8 mouse cellular contexts compared by ENCODE assay signal in genomic region chr15:82016101-82016808, GRCm38 (mm10). TPM values are rescaled to one million over a fixed set of nuclear protein-coding genes. Genes with fewer than 3 reads are reported as not detected.
DNase-seq lines count a peak whose midpoint lies in the region; ATAC-seq and TF ChIP-seq lines count a peak whose summit lies in the region.

No protein-coding gene starts in this region.

- TF ChIP-seq EP300 in MEL (IDR thresholded peaks at IDR 0.05; ENCODE audit: low read depth in 1 of 2, low read length in 2 of 2) = no peak

- peaks cover 41% of the 10 kb centered on the region for H3K79me2 ChIP-seq in MEL (ENCODE audit: control insufficient read depth, insufficient read depth, low read length, poor library complexity)

- H3K27ac ChIP-seq in MEL (ENCODE audit: control insufficient read depth, low read depth, low read length) = peak overlapping the region; percentile 59
- H3K27ac ChIP-seq in cerebellum, adult 2 months (ENCODE audit: insufficient read depth, low read length) = peak overlapping the region; percentile 70; the same call in 1 of the 2 replicates
- H3K27ac ChIP-seq in forebrain, postnatal 0 days (ENCODE audit: low read depth, low read length) = peak overlapping the region; percentile 79
- H3K27ac ChIP-seq in lung, embryonic 16.5 days (ENCODE audit: low read length) = peak overlapping the region; percentile 57

- peak in 1 of 3 experiments; percentile 1; a peak in 1 of 6 replicates for TF ChIP-seq CTCF in MEL (IDR thresholded peaks at IDR 0.05 in 2 of 3, conservative IDR thresholded peaks at IDR 0.05 in 1 of 3; ENCODE audit: control insufficient read depth in 1 of 3, insufficient read depth in 1 of 3, low read depth in 2 of 3, low read length in 3 of 3, poor library complexity in 1 of 3, severe bottlenecking in 1 of 3)
- TF ChIP-seq CTCF in cerebellum, adult 2 months (IDR thresholded peaks at IDR 0.05; ENCODE audit: borderline replicate concordance, insufficient read depth, low read depth, low read length) = no peak; the same call in 1 of the 2 replicates
- peak; percentile 44 for TF ChIP-seq CTCF in forebrain, postnatal 0 days (IDR thresholded peaks at IDR 0.05; ENCODE audit: low read depth)

- TF ChIP-seq RAD21 in MEL (IDR thresholded peaks at IDR 0.05; ENCODE audit: low read depth, low read length) = no peak

- no peaks in the 10 kb centered on the region for H3K9me3 ChIP-seq in MEL (replicated peaks; ENCODE audit: insufficient read depth, low read length)
- H3K9me3 ChIP-seq in forebrain, postnatal 0 days (ENCODE audit: low read length) = no peaks in the 10 kb centered on the region
- no peaks in the 10 kb centered on the region for H3K9me3 ChIP-seq in lung, embryonic 16.5 days (ENCODE audit: control insufficient read depth, low read length)

- ATAC-seq in forebrain, postnatal 0 days = peak; percentile 97
- ATAC-seq in hematopoietic stem cell, adult 5-6 weeks (replicated peaks in 1 of 2; ENCODE audit: insufficient read depth in 1 of 2, low FRiP score in 2 of 2, low TSS enrichment in 1 of 2, low read depth in 1 of 2, poor library complexity in 2 of 2, severe bottlenecking in 2 of 2) = peak; percentile 91 to 95
- peak; percentile 98 for ATAC-seq in lung, embryonic 16.5 days (ENCODE audit: low read depth)

- no peaks in the 10 kb centered on the region for H3K27me3 ChIP-seq in MEL (ENCODE audit: control insufficient read depth in 1 of 2, insufficient read depth in 2 of 2, low read length in 2 of 2)
- H3K27me3 ChIP-seq in cerebellum, adult 2 months (ENCODE audit: control insufficient read depth, insufficient read depth, low read length) = no peaks in the 10 kb centered on the region
- H3K27me3 ChIP-seq in forebrain, postnatal 0 days (ENCODE audit: insufficient read depth, low read length) = no peaks in the 10 kb centered on the region
- no peaks in the 10 kb centered on the region for H3K27me3 ChIP-seq in lung, embryonic 16.5 days (ENCODE audit: control insufficient read depth, insufficient read depth, low read depth, low read length)

- peaks cover 8 to 26% of the 10 kb centered on the region in 2 experiments; a peak in 3 of 4 replicates for H3K4me1 ChIP-seq in MEL (ENCODE audit: control insufficient read depth in 1 of 2, insufficient read depth in 2 of 2, low read length in 2 of 2)
- H3K4me1 ChIP-seq in cerebellum, adult 2 months (ENCODE audit: control insufficient read depth, insufficient read depth, low read length) = 0 out of 2 replicates have a peak, but pooled peaks cover 2% of the 10 kb centered on the region
- H3K4me1 ChIP-seq in forebrain, postnatal 0 days (ENCODE audit: insufficient read depth) = peaks cover 10% of the 10 kb centered on the region; the same call in 1 of the 2 replicates
- H3K4me1 ChIP-seq in lung, embryonic 16.5 days (replicated peaks; ENCODE audit: control insufficient read depth, insufficient read depth, low read length) = peaks cover 16% of the 10 kb centered on the region

- peak; percentile 88 to 96 for TF ChIP-seq POLR2A in MEL (IDR thresholded peaks at IDR 0.05; ENCODE audit: control insufficient read depth in 1 of 2, insufficient read depth in 1 of 2, low read depth in 1 of 2, low read length in 2 of 2, poor library complexity in 1 of 2)
- TF ChIP-seq POLR2A in cerebellum, adult 2 months (IDR thresholded peaks at IDR 0.05; ENCODE audit: borderline replicate concordance, insufficient read depth, low read length) = peak; percentile 93

- WGBS in cerebellum, adult 2 months = under 1% methylated on average over 53 of the region's 53 CpGs
- WGBS in forebrain, postnatal 0 days = under 1% methylated on average over 53 of the region's 53 CpGs
- WGBS in lung, embryonic 16.5 days = under 1% methylated on average over 51 of the region's 53 CpGs

- H3K9ac ChIP-seq in MEL (ENCODE audit: control insufficient read depth, low read depth, low read length, poor library complexity, severe bottlenecking) = peak overlapping the region; percentile 88
- peak overlapping the region; percentile 78 for H3K9ac ChIP-seq in forebrain, postnatal 0 days
- peak overlapping the region; percentile 91 for H3K9ac ChIP-seq in lung, embryonic 16.5 days (ENCODE audit: low read length)

- H3K4me2 ChIP-seq in forebrain, postnatal 0 days (ENCODE audit: low read depth) = peak overlapping the region; percentile 87
- peak overlapping the region; percentile 98 for H3K4me2 ChIP-seq in lung, embryonic 16.5 days (ENCODE audit: low read depth, low read length)

- H3K36me3 ChIP-seq in MEL (ENCODE audit: control insufficient read depth in 1 of 2, insufficient read depth in 2 of 2, low read length in 2 of 2) = peaks cover 9 to 31% of the 10 kb centered on the region in 2 experiments
- H3K36me3 ChIP-seq in forebrain, postnatal 0 days (ENCODE audit: insufficient read depth) = peaks cover 5% of the 10 kb centered on the region
- H3K36me3 ChIP-seq in lung, embryonic 16.5 days (ENCODE audit: control insufficient read depth, insufficient read depth, low read length) = peaks cover 4% of the 10 kb centered on the region; the same call in 1 of the 2 replicates

- H3K4me3 ChIP-seq in MEL (ENCODE audit: control insufficient read depth in 1 of 2, insufficient read depth in 1 of 2, low read depth in 2 of 2, low read length in 2 of 2) = peak overlapping the region; percentile 81 to 99
- H3K4me3 ChIP-seq in cerebellum, adult 2 months (replicated peaks; ENCODE audit: insufficient read depth, low read depth, low read length) = peak overlapping the region; percentile 91
- peak overlapping the region; percentile 97 for H3K4me3 ChIP-seq in forebrain, postnatal 0 days (ENCODE audit: low read depth, low read length)
- peak overlapping the region; percentile 98 for H3K4me3 ChIP-seq in lung, embryonic 16.5 days (ENCODE audit: low read length)

- peak; percentile 100 for DNase-seq in MEL (ENCODE audit: low read depth, low spot score)
- DNase-seq in cerebellum, adult 2 months = peak; percentile 99 to 100
- peak; percentile 99 for DNase-seq in forebrain, postnatal 0 days
- DNase-seq in layer of hippocampus, adult 9-10 months (ENCODE audit: low spot score) = peak; percentile 97
- peak; percentile 98 for DNase-seq in ovary, postnatal 10 days (ENCODE audit: low spot score)
- DNase-seq in thymus, postnatal 10 days (ENCODE audit: low spot score in 2 of 2) = peak; percentile 100

TF ChIP-seq in MEL, 35 proteins besides CTCF, POLR2A, EP300 and RAD21 (continues in another document):
- TF ChIP-seq NRF1 (IDR thresholded peaks at IDR 0.05; ENCODE audit: insufficient read depth, low read depth, low read length, poor library complexity, severe bottlenecking) (peak; percentile 70), MYC (IDR thresholded peaks at IDR 0.05; ENCODE audit: low read depth, low read length) (peak; percentile 93), ZNF384 (IDR thresholded peaks at IDR 0.05; ENCODE audit: low read depth, low read length) (no peak), HCFC1 (IDR thresholded peaks at IDR 0.05; ENCODE audit: low read depth, low read length) (peak; percentile 50)

RNA-seq across cellular contexts. Expression of gene Desi1, which starts 17.4 kb away (rescaled TPM):
- total RNA-seq in MEL (2012; rRNA removed) = 22.6 and 26.3 TPM in 2 replicates
- 100 to 1,000 TPM in 1 of 2 experiments, not detected in 1; 116 TPM for polyA plus RNA-seq in MEL (2012; ENCODE audit: insufficient read depth in 1 of 2, insufficient read length in 2 of 2, low read depth in 1 of 2, low replicate concordance in 2 of 2, missing spikeins in 1 of 2)
- 142 and 156 TPM in 2 replicates for polyA plus RNA-seq in cerebellum, adult 2 months (2012; rRNA removed)
- total RNA-seq in forebrain, postnatal 0 days (2014; rRNA removed) = 17.5 and 21.2 TPM in 2 replicates
- 31.8 and 40.1 TPM in 2 replicates for polyA plus RNA-seq in forebrain, postnatal 0 days (2015; fragmentation: Nextera tagmentation; extraction: Ambion mirVana)
- total RNA-seq in hematopoietic stem cell, adult 5-6 weeks (2017) = 8.3 and 10.0 TPM in 2 replicates
- 21.6 and 22.7 TPM in 2 replicates for polyA plus RNA-seq in lung, embryonic 16.5 days (2015; fragmentation: Nextera tagmentation; extraction: Ambion mirVana)

RNA-seq across cellular contexts. Expression of gene Xrcc6, which starts 28.6 kb away (rescaled TPM):
- total RNA-seq in MEL (2012; rRNA removed) = 90.3 and 108 TPM in 2 replicates
- 100 to 1,000 TPM in 1 of 2 experiments, not detected in 1; 108 TPM for polyA plus RNA-seq in MEL (2012; ENCODE audit: insufficient read depth in 1 of 2, insufficient read length in 2 of 2, low read depth in 1 of 2, low replicate concordance in 2 of 2, missing spikeins in 1 of 2)
- 35.9 and 37.9 TPM in 2 replicates for polyA plus RNA-seq in cerebellum, adult 2 months (2012; rRNA removed)
- 28.4 and 34.8 TPM in 2 replicates for total RNA-seq in forebrain, postnatal 0 days (2014; rRNA removed)
- polyA plus RNA-seq in forebrain, postnatal 0 days (2015; fragmentation: Nextera tagmentation; extraction: Ambion mirVana) = 25.6 and 29.5 TPM in 2 replicates
- total RNA-seq in hematopoietic stem cell, adult 5-6 weeks (2017) = 364 and 390 TPM in 2 replicates
- 72.0 and 77.0 TPM in 2 replicates for polyA plus RNA-seq in lung, embryonic 16.5 days (2015; fragmentation: Nextera tagmentation; extraction: Ambion mirVana)

RNA-seq across cellular contexts. Expression of gene Snu13, which starts 31.1 kb away (rescaled TPM):
- 262 and 297 TPM in 2 replicates for total RNA-seq in MEL (2012; rRNA removed)
- 100 to 1,000 TPM; 196 to 375 TPM for polyA plus RNA-seq in MEL (2012; ENCODE audit: insufficient read depth in 1 of 2, insufficient read length in 2 of 2, low read depth in 1 of 2, low replicate concordance in 2 of 2, missing spikeins in 1 of 2)
- 114 and 124 TPM in 2 replicates for polyA plus RNA-seq in cerebellum, adult 2 months (2012; rRNA removed)
- 155 and 174 TPM in 2 replicates for total RNA-seq in forebrain, postnatal 0 days (2014; rRNA removed)
- 283 and 337 TPM in 2 replicates for polyA plus RNA-seq in forebrain, postnatal 0 days (2015; fragmentation: Nextera tagmentation; extraction: Ambion mirVana)
- total RNA-seq in hematopoietic stem cell, adult 5-6 weeks (2017) = 167 and 205 TPM in 2 replicates
- polyA plus RNA-seq in lung, embryonic 16.5 days (2015; fragmentation: Nextera tagmentation; extraction: Ambion mirVana) = 260 and 272 TPM in 2 replicates

RNA-seq across cellular contexts. Expression of gene 1700029P11Rik, which starts 35.9 kb away (rescaled TPM):
- total RNA-seq in MEL (2012; rRNA removed) = not detected in 2 replicates
- under 1 TPM in 1 of 2 experiments, not detected in 1; 0.07 TPM for polyA plus RNA-seq in MEL (2012; ENCODE audit: insufficient read depth in 1 of 2, insufficient read length in 2 of 2, low read depth in 1 of 2, low replicate concordance in 2 of 2, missing spikeins in 1 of 2)
- polyA plus RNA-seq in cerebellum, adult 2 months (2012; rRNA removed) = not detected in 2 replicates
- not detected in 2 replicates for total RNA-seq in forebrain, postnatal 0 days (2014; rRNA removed)
- polyA plus RNA-seq in forebrain, postnatal 0 days (2015; fragmentation: Nextera tagmentation; extraction: Ambion mirVana) = not detected in 2 replicates
- not detected in 2 replicates for total RNA-seq in hematopoietic stem cell, adult 5-6 weeks (2017)
- polyA plus RNA-seq in lung, embryonic 16.5 days (2015; fragmentation: Nextera tagmentation; extraction: Ambion mirVana) = not detected in 2 replicates

RNA-seq across cellular contexts. Expression of gene 4930407I10Rik, which starts 42.7 kb away (rescaled TPM):
- total RNA-seq in MEL (2012; rRNA removed) = not detected in 2 replicates
- not detected for polyA plus RNA-seq in MEL (2012; ENCODE audit: insufficient read depth in 1 of 2, insufficient read length in 2 of 2, low read depth in 1 of 2, low replicate concordance in 2 of 2, missing spikeins in 1 of 2)
- not detected in 2 replicates for polyA plus RNA-seq in cerebellum, adult 2 months (2012; rRNA removed)
- total RNA-seq in forebrain, postnatal 0 days (2014; rRNA removed) = not detected in 2 replicates
- polyA plus RNA-seq in forebrain, postnatal 0 days (2015; fragmentation: Nextera tagmentation; extraction: Ambion mirVana) = not detected in 2 replicates
- not detected in 2 replicates for total RNA-seq in hematopoietic stem cell, adult 5-6 weeks (2017)
- polyA plus RNA-seq in lung, embryonic 16.5 days (2015; fragmentation: Nextera tagmentation; extraction: Ambion mirVana) = not detected in 2 replicates

Comparison
In these comparisons a context has a peak if more than half of its experiments do, and no peak if none do; other contexts are left out.
1. Peak in every context shown above with its lines: DNase-seq, ATAC-seq, H3K4me3 ChIP-seq and H3K27ac ChIP-seq.